ENCODE assay signal across 18 mouse cellular contexts in genomic region chr6:13746577-13747482, GRCm38 (mm10).
DNase-seq lines count a peak whose midpoint lies in the region; ATAC-seq lines count a peak whose summit lies in the region.
"Had no signal": no experiment of that assay in that cellular context is flagged by ENCODE, and none has a peak within 500 bp of the region (broad histone marks: within the 10 kb centered on the region; RNA-seq: fewer than 3 reads in every experiment).

No protein-coding gene starts in this region.

- WGBS in forebrain, embryonic 16.5 days, result 74% methylated on average over 8 of the region's 8 CpGs
- WGBS in forebrain, embryonic 10.5 days, result 92% methylated on average over 8 of the region's 8 CpGs
- 79% methylated on average over 8 of the region's 8 CpGs for WGBS in heart, embryonic 12.5 days

- H3K36me3 ChIP-seq in forebrain, embryonic 16.5 days (ENCODE audit: control insufficient read depth, insufficient read depth), result no peaks in the 10 kb centered on the region
- no peaks in the 10 kb centered on the region for H3K36me3 ChIP-seq in forebrain, embryonic 10.5 days (replicated peaks)
- H3K36me3 ChIP-seq in heart, embryonic 12.5 days, result no peaks in the 10 kb centered on the region
- H3K36me3 ChIP-seq: midbrain, embryonic 12.5 days had no signal

- 0 out of 2 replicates have a peak overlapping the region, but pooled peaks have one; percentile 15 for H3K27ac ChIP-seq in forebrain, embryonic 16.5 days (ENCODE audit: low read length)
- no peak overlapping the region for H3K27ac ChIP-seq in forebrain, embryonic 10.5 days
- H3K27ac ChIP-seq in heart, embryonic 12.5 days (ENCODE audit: poor library complexity, severe bottlenecking), result no peak overlapping the region
- H3K27ac ChIP-seq: hindbrain, embryonic 14.5 days; stomach, postnatal 0 days had no signal

- no peak overlapping the region for H3K4me2 ChIP-seq in forebrain, embryonic 16.5 days (ENCODE audit: low read length)
- no peak overlapping the region for H3K4me2 ChIP-seq in heart, embryonic 12.5 days

- peak; percentile 57 for ATAC-seq in forebrain, embryonic 16.5 days
- ATAC-seq in heart, embryonic 12.5 days (ENCODE audit: insufficient number of reproducible peaks, low FRiP score), result no peak
- ATAC-seq: intestine, embryonic 16.5 days had no signal

- H3K9ac ChIP-seq in forebrain, embryonic 16.5 days (replicated peaks; ENCODE audit: low read depth, low read length), result no peak overlapping the region
- H3K9ac ChIP-seq in heart, embryonic 12.5 days, result no peak overlapping the region
- H3K9ac ChIP-seq: hindbrain, embryonic 14.5 days; midbrain, embryonic 12.5 days had no signal

- no peaks in the 10 kb centered on the region for H3K27me3 ChIP-seq in forebrain, embryonic 16.5 days (replicated peaks; ENCODE audit: control insufficient read depth, insufficient read depth, low read length)
- no peaks in the 10 kb centered on the region for H3K27me3 ChIP-seq in forebrain, embryonic 10.5 days (ENCODE audit: poor library complexity, severe bottlenecking)
- no peaks in the 10 kb centered on the region for H3K27me3 ChIP-seq in heart, embryonic 12.5 days (replicated peaks)
- H3K27me3 ChIP-seq: midbrain, embryonic 12.5 days had no signal

- H3K9me3 ChIP-seq in forebrain, embryonic 16.5 days (ENCODE audit: control insufficient read depth, low read length), result no peaks in the 10 kb centered on the region
- no peaks in the 10 kb centered on the region for H3K9me3 ChIP-seq in forebrain, embryonic 10.5 days
- no peaks in the 10 kb centered on the region for H3K9me3 ChIP-seq in heart, embryonic 12.5 days (replicated peaks)
- H3K9me3 ChIP-seq: midbrain, embryonic 12.5 days had no signal

- H3K4me3 ChIP-seq in forebrain, embryonic 16.5 days (replicated peaks; ENCODE audit: low read length), result no peak overlapping the region
- no peak overlapping the region for H3K4me3 ChIP-seq in forebrain, embryonic 10.5 days
- H3K4me3 ChIP-seq in heart, embryonic 12.5 days, result no peak overlapping the region
- H3K4me3 ChIP-seq: midbrain, embryonic 12.5 days had no signal

- no peak for DNase-seq in forebrain, embryonic 10.5 days (ENCODE audit: extremely low spot score, low spot score)
- peak; percentile 23 to 40 for DNase-seq in heart, adult 9 months (ENCODE audit: low spot score in 2 of 2)
- peak; percentile 39 to 48 for DNase-seq in right cerebral cortex, postnatal 10 days (ENCODE audit: low spot score in 2 of 2)
- DNase-seq in right cerebral cortex, adult 2 months (ENCODE audit: low spot score in 2 of 2), result no peak
- DNase-seq in adrenal gland, postnatal 10 days, result no peak
- DNase-seq: cerebellum, adult 2 months; kidney, postnatal 14 days; liver; lung, adult 18-20 months; lung, postnatal 4 days; right cerebral cortex, adult 18-20 months; thymus, postnatal 36 days had no signal

- H3K4me1 ChIP-seq in forebrain, embryonic 16.5 days (replicated peaks; ENCODE audit: control insufficient read depth, insufficient read depth, low read length), result peaks cover 10% of the 10 kb centered on the region
- H3K4me1 ChIP-seq in forebrain, embryonic 10.5 days, result peaks cover 6% of the 10 kb centered on the region
- peaks cover 4% of the 10 kb centered on the region for H3K4me1 ChIP-seq in heart, embryonic 12.5 days (replicated peaks)

Comparison
In these comparisons a context has a peak if more than half of its experiments do, and no peak if none do; other contexts are left out.
1. DNase-seq: peak in heart, adult 9 months (2 of 2) and right cerebral cortex, postnatal 10 days (2 of 2); none in forebrain, embryonic 10.5 days (single experiment), right cerebral cortex, adult 2 months (0 of 2) and adrenal gland, postnatal 10 days (single experiment).